Mouse (Mus musculus) B cell, adult 67 days (primary cell): ENCODE measurements around the gene Rab3il1. TPM values are rescaled to one million over a fixed set of nuclear protein-coding genes. Genes with fewer than 3 reads are reported as not detected.

Experiments
- total RNA-seq, 2 experiments: library from RNA; stranded (reverse); gene quantifications; 4 replicates each; pipeline ENCODE4 v1.2.4; 2023

The Rab3il1 gene
- under 1 TPM in 1 of 2 experiments, not detected in 1; 0.64 TPM for total RNA-seq

GRCm38 (mm10) chr19:10001206-10001969 is at the start of gene Rab3il1, which contains the start of gene Best1:
Rab3il1 (plus strand) TSS chr19:10001669.
Best1 (minus strand) TSS chr19:10001633.

GRCm38 (mm10) chr19:9980258-9980657 is 21.2 kb upstream of the Rab3il1 start, which contains the start of gene Fth1:
Fth1 (plus strand) TSS chr19:9980598.

DNA sequence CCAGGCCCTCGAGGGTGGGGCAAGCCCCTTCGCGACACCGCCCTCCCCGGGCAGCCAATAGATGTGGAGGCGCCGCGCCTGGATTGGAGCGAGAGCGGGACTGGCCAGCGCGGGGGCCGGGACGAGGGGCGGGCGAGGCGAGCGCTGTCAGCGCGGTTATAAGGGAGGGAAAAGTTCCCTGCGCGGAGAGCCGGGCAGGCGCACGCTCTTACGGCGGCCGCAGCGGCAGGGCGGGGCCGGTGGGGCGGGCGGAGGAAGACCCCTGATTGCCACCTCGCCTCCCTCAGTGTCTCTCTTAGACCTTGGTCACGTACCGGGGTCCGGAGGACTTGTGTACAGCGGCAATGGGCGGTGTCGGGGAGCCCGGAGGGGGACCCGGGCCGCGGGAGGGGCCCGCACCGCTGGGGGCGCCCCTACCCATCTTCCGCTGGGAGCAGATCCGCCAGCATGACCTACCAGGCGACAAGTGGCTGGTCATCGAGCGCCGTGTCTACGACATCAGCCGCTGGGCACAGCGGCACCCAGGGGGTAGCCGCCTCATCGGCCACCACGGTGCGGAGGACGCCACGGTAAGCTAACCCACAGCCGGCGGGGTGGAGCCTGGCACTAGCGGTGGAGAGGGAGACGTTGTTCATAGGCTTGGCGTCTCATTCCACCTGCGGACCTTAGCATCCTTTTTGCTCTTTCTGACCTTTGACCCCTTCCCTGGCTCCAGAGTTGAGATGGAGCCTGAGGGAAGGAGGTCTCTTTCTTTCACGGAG is 40.1 kb downstream of the Rab3il1 start, which contains the start of gene Fads3:
Gene Fads3 (plus strand): TSS at position 182 of the 761 bp plus-strand sequence.

Other genes with a start within 250 kb of the Rab3il1 start
- gene Scgb2a2, start 154.1 kb upstream of the Rab3il1 start, total RNA-seq = not detected
- gene Incenp, start 102.1 kb upstream of the Rab3il1 start, total RNA-seq = 10 to 100 TPM; 32.3 to 41.1 TPM
- gene Fth1, start 21.1 kb upstream of the Rab3il1 start, total RNA-seq = 1,000 to 10,000 TPM; 1,869 to 2,215 TPM
- gene Best1, start within 50 bp of the Rab3il1 start, total RNA-seq = not detected
- 1 to 10 TPM in 1 of 2 experiments, under 1 TPM in 1; 0.39 to 1.2 TPM for gene Fads3, start 39.9 kb downstream of the Rab3il1 start, total RNA-seq
- under 1 TPM; 0.24 to 0.44 TPM for gene Fads2, start 100.1 kb downstream of the Rab3il1 start, total RNA-seq
- 1 to 10 TPM; 3.8 to 5.5 TPM for gene Fads1, start 181.2 kb downstream of the Rab3il1 start, total RNA-seq
- 100 to 1,000 TPM; 106 TPM for gene Tmem258, start 202.3 kb downstream of the Rab3il1 start, total RNA-seq
- 10 to 100 TPM; 23.9 to 27.2 TPM for gene Fen1, start 202.5 kb downstream of the Rab3il1 start, total RNA-seq
- gene Myrf, start 239.1 kb downstream of the Rab3il1 start, total RNA-seq = not detected